Mouse (Mus musculus): ENCODE measurements around the gene Fam170b. TPM values are rescaled to one million over a fixed set of nuclear protein-coding genes. Genes with fewer than 3 reads are reported as not detected.

Fam170b gene
- polyA plus RNA-seq, 1 experiment, result not detected

- Histone ChIP-seq H3K36me3 (ENCODE audit: control insufficient read depth, insufficient read depth, low read length) (no peaks in the 10 kb centered on the region), H3K4me3 (ENCODE audit: control insufficient read depth, insufficient read depth, low read length) (no peak overlapping the region), H3K4me1 (replicated peaks; ENCODE audit: control insufficient read depth, insufficient read depth, low read length) (no peaks in the 10 kb centered on the region), H3K27ac (ENCODE audit: control insufficient read depth, insufficient read depth, low read length) (no peak overlapping the region), H3K27me3 (ENCODE audit: control insufficient read depth, insufficient read depth, low read length) (no peaks in the 10 kb centered on the region; the same call in 1 of the 2 replicates)
- TF ChIP-seq POLR2A (IDR thresholded peaks at IDR 0.05; ENCODE audit: control insufficient read depth, extremely low read depth, insufficient read depth, low read length, poor library complexity), result no peak
- TF ChIP-seq CTCF (IDR thresholded peaks at IDR 0.05; ENCODE audit: borderline replicate concordance, control insufficient read depth, extremely low read depth, insufficient read depth, low read length, poor library complexity), result no peak
- DNase-seq, result no peak
- 66% methylated on average over 6 of the region's 6 CpGs for WGBS
These were observed 43.8 kb downstream of the Fam170b start for GRCm38 (mm10) chr14:32877549-32877948.

DNA sequence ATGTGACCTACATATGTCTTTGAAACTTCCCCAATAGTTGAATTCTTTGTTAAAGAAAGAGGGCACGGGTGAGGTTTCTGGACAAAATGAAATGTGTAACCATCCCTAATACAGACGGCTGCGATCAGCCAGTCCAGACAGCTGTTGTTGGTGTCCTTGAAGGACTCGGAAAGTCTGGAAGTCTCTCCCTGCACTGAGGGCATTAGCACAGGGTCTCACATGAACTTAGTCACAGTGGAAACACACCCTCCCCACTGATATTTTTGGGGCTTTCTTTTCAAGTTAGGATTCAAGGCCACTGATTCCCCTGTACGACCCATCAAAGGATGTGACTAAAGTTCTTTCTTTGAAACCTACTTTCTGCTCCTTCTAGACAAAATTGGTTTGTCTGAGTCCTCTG lies 46.6 kb downstream of the Fam170b start:
- no peak for DNase-seq
- no peak overlapping the region for H3K27ac ChIP-seq (ENCODE audit: control insufficient read depth, insufficient read depth, low read length)
- TF ChIP-seq POLR2A (IDR thresholded peaks at IDR 0.05; ENCODE audit: control insufficient read depth, extremely low read depth, insufficient read depth, low read length, poor library complexity), result no peak
- no peak for TF ChIP-seq CTCF (IDR thresholded peaks at IDR 0.05; ENCODE audit: borderline replicate concordance, control insufficient read depth, extremely low read depth, insufficient read depth, low read length, poor library complexity)
- no peak overlapping the region for H3K4me3 ChIP-seq (ENCODE audit: control insufficient read depth, insufficient read depth, low read length)
- no peaks in the 10 kb centered on the region for H3K4me1 ChIP-seq (replicated peaks; ENCODE audit: control insufficient read depth, insufficient read depth, low read length)
- 90% methylated on average over 5 of the region's 5 CpGs for WGBS
- no peaks in the 10 kb centered on the region; the same call in 1 of the 2 replicates for H3K27me3 ChIP-seq (ENCODE audit: control insufficient read depth, insufficient read depth, low read length)
- no peaks in the 10 kb centered on the region for H3K36me3 ChIP-seq (ENCODE audit: control insufficient read depth, insufficient read depth, low read length)

GRCm38 (mm10) chr14:32881693-32882092 lies 47.9 kb downstream of the Fam170b start:
- 97% methylated on average over 1 of the region's 1 CpGs for WGBS
- Histone ChIP-seq H3K4me1 (replicated peaks; ENCODE audit: control insufficient read depth, insufficient read depth, low read length) (no peaks in the 10 kb centered on the region), H3K4me3 (ENCODE audit: control insufficient read depth, insufficient read depth, low read length) (no peak overlapping the region), H3K27me3 (ENCODE audit: control insufficient read depth, insufficient read depth, low read length) (no peaks in the 10 kb centered on the region), H3K36me3 (ENCODE audit: control insufficient read depth, insufficient read depth, low read length) (no peaks in the 10 kb centered on the region), H3K27ac (ENCODE audit: control insufficient read depth, insufficient read depth, low read length) (no peak overlapping the region)
- DNase-seq, result no peak
- TF ChIP-seq CTCF (IDR thresholded peaks at IDR 0.05; ENCODE audit: borderline replicate concordance, control insufficient read depth, extremely low read depth, insufficient read depth, low read length, poor library complexity) (no peak), POLR2A (IDR thresholded peaks at IDR 0.05; ENCODE audit: control insufficient read depth, extremely low read depth, insufficient read depth, low read length, poor library complexity) (no peak)

Other genes starting within 250 kb of the Fam170b start
- gene Prrxl1, start 234.6 kb upstream of the Fam170b start, polyA plus RNA-seq (2012; rRNA removed), result 0.08 TPM in 1 of 2 replicates, not detected in the other
- 0.31 and 0.81 TPM in 2 replicates for gene 3425401B19Rik, start 148.7 kb upstream of the Fam170b start, polyA plus RNA-seq (2012; rRNA removed)
- 1.4 and 1.6 TPM in 2 replicates for gene Tmem273, start 48.0 kb upstream of the Fam170b start, polyA plus RNA-seq (2012; rRNA removed)
- 1.2 and 1.8 TPM in 2 replicates for gene Vstm4, start 22.8 kb downstream of the Fam170b start, polyA plus RNA-seq (2012; rRNA removed)
- gene Lrrc18, start 157.4 kb downstream of the Fam170b start, polyA plus RNA-seq (2012; rRNA removed), result 0.50 and 0.57 TPM in 2 replicates

All from thymus, adult 2 months (tissue).